Mouse (Mus musculus): ENCODE data around the gene Adam12.
A peak's percentile ranks its signal among the peaks of the same experiment; 100 is the strongest.

Adam12 gene

DNA sequence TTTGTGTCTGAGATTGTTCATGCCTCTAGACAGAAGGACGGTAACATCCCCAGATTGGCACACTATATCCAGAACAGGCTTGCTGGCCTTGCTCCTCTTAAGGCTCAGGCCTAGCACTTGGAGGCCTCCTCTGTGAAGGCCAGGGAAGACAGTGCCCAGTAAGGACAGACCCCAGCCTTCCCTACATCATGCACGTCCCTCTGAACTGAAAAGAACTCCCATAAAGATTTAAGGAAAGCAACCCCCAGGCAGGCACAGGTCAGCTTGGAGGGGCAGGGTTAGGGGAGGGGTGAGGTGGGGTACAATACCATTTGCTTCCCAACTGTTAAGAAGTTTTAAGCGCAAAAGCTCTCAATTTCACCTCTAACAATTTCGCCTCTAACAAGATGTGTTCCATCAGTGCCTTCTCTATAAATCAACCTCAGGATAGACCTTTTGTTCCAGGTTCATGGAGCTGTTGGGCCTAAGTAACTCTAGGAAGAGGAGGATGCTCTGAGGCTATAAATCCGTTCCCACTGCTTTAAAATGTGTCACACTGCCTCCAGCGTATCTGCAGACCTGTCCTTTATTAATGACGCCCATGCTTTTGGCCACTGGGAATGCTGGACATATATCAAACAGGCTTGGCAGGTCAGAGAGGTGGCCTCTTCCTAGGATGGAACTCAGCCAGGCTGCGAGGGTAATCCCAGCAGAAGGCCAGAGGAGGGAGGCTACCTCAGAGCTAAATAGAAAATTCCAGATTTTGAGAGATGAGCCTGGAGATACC, 150.5 kb downstream of the Adam12 start:
- no peak for DNase-seq (ENCODE audit: low read depth, low spot score)

DNA sequence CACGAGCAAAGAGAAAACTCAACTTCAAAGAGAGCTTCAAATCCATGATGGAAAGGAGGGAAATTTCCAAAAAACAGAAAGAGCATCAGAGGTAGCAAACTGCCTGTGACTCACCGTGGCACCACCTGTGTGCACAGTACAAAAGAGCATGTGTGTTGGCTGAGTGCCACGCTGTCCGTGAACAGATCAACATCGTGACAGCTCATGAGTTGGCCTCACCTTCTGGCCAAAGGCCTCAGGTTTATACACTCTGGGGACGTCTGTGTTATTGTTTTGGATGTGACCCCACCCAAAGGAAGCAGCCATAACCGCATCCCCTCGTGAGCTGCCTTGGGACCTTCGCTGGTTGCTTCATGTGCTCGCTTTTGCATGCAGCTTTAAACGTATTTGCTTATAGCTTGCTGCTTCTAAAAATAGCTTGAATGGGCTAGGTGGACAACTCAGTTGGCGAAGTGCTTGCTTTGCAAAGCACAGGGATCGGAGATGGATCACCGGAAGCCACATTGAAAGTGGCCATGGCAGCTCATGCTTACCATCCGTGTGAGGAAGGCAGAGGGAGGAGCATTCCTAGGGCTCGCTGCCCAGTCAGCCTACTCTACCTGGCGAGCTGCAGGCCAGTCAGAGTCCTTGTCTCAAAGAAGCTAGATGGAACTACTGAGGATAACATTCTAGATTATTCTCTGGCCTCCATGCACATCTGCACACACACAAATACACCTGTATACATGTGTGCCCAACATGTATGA, 151.8 kb downstream of the Adam12 start:
- DNase-seq (ENCODE audit: low read depth, low spot score), result no peak

DNA sequence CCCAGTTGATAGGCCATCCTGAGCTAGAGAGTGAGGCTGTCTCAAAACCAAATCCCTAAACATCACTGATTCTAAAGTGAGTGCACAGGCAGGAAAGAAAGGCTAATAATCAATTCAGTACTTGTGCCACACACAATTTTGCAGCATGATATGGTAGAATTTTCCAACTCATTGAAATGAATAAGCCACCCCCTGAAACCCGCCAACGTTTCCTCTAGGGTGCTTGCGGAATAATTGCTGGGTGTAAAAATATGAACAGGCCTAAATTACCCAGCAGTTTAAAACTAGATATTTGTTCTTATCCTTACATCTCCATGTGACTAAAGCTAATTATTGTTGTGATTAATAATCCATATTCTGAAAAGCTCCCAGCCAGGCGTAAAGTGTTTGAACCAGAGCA, 154.3 kb downstream of the Adam12 start:
- DNase-seq (ENCODE audit: low read depth, low spot score), result no peak

DNA sequence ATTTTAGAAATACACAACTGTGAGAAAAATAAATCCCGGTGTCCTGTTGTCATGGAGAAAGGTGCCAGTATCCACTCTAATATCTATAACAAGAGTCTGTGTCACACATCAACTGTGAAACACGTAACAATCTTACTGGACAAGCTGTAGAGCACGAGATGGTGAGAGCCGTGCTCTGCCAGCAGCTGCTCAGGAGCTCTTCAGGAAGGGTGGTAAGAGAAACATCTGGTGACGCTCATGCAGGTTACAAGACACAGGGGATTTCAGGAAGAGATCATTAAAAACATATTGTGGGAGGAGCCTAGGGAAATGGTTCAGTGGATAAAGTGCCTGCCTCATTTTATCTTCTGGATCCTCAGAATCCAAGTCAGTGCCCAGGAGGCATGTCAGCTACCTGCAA, 158.9 kb downstream of the Adam12 start:
- no peak for DNase-seq (ENCODE audit: low read depth, low spot score)

DNA sequence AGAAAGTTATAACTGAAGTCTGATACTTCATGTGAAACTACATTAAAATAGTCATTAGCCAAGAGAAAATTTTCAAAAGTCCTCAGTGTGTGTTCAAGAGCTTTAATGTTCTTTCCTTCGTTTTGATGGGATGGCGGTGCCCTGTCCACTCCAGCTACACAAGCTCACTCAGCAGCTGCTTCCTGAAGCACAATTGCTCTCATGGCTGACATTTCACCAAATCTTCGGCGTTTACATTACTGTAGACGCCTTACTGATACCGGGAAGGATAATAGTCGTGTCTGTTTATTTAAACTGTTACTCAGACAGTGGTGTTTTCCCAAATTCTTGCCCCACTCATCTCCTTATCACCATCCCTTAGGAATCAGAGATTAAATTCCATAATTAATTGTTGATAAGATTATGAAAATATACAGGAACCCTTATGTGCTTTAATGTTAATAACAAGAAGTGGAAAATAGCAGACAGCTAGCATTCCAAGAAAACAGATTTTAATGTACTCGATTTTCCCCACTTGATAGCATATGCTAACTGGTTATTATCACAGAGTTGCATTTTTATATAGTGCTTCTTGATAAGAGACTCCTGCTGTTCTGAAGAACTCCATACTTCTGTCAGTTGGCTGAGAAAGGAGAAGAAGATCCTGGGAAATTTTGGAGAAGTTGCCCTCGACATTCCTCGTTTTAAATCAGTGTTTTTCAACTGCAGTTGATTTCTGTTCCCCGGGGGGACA, 160.6 kb downstream of the Adam12 start:
- no peak for DNase-seq (ENCODE audit: low read depth, low spot score)

DNA sequence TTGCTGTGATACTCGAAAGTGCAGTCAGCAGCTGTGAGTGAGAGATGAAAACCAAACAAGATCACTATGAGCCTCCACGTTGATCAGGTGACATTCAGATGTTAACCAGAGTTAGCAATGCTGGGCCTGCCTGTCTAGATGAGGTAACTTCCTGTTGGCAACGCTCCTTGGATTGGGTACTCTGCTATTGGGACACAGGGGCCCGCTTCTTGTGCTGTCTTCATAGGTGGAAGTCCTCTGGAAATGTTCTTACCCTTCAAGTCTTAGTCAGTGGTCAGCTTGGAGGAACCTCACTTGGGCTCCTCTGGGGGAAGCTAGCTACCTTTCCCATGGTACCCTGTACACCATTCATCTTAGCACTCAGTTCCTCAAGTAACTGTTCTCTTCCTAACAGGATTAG, 169.3 kb downstream of the Adam12 start:
- DNase-seq (ENCODE audit: low read depth, low spot score), result no peak

DNA sequence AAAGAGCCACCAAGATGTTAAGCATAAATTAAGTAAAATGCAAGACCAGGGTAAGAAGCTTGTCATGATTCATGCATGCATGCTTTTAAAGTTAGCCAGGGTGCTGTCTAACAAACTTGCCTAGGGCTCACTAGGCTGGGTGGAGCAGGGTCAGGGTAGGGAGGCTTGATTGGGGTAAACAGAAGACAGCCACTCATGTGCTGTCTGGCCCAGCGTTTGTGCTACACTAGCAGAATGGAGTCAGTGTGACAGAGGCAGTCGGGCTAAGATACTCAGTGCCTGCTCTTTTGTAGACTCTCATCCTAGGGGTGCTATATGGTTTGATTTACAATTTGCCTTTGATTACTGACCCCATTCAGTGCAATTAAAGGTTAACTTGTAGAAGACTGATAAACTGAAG, 179.5 kb downstream of the Adam12 start:
- DNase-seq (ENCODE audit: low read depth, low spot score), result no peak

DNA sequence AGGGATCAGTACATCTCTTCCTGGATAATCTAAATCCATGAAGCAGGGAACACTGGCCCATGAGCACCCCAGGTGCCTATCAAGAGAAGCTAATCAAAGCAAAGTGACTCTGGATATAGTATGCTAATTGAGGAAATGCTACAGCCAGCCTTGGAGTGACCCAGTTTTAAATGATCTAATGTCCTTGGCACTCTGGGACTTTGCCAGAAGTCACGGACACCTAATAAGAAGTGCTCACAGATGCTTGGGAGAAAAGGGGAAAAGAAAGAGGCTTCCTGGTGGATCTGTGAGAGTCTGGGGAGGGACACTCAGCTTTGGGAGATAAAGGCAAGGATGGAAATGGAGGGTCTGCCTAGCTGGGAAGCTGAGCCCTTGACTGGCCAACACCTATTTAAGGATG, 181.6 kb downstream of the Adam12 start:
- no peak for DNase-seq (ENCODE audit: low read depth, low spot score)

DNA sequence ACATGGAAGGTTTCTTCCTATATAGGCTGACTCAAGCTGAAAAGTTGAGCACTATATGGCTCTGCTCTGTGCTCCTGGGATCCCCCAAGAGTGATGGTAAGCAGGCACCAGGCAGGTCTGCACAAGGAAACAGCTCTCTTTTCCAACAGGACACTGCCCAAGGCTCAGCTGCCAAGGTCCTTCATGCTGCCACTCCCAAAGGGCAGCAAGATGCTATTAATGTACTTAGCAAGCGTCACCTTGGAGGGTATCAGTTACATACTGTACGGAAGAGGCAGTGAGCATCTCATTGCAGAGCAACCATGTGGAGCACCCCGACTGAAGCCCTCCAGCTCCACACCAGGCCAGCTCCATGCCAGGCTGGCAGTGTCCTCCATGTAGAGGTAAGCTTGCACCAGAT, 185.6 kb downstream of the Adam12 start:
- no peak for DNase-seq (ENCODE audit: low read depth, low spot score)

DNA sequence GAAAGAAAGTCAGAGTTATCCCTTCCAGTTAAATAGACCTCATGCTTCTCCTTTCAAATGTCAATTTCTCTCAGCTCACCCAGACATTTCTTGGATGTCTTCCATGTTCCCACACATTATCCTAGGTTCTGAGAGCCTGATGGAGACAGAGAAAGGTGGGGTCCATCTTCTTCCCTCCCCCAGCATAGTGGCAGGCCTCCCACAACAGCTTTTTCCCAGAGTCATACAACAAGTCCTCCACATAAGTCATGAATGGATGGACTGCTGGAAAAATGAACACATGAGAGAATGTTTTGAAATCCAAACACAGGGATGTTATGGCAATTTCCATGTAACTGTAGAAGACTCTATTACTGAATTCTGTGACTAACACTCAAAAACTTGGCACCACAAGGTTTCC, 188.4 kb downstream of the Adam12 start:
- DNase-seq (ENCODE audit: low read depth, low spot score), result no peak

DNA sequence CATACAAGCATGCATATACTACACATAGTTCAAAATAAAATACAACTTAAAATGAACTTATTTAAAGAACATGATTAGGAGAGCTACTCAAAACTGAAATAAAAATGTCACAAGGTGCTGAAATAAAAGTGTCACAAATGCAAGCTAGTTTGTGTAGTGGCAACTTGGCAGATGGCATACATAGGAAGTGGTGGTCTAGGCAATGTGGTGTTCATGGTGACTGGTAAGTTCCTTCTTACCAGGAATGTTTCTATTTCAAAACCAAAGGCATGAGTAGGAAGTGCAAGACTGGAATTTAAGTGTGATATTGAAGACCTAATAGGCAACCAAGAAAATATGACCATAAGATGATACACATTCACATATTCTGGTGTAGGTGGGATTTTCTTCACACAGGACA, 189.3 kb downstream of the Adam12 start:
- DNase-seq (ENCODE audit: low read depth, low spot score), result no peak

DNA sequence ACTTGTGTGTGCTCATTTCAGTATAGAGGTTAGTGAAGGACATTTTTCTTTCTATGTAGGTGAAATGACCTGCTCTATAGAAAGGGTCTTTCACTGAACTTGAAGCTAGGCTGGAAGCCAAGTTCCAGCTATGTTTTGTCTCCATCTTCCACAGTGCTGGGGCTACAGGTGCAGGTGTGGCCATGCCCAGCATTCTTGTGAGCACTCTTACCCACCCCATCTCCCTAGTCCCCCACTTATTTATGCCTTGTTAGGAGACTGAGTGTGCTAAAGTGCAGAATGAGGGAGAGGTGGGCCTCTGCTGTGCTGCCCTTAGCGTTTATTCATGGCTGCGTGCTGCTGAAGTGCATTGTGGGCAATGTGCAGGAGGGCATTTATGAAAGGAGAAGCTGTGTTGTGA, 198.0 kb downstream of the Adam12 start:
- DNase-seq (ENCODE audit: low read depth, low spot score), result no peak

DNA sequence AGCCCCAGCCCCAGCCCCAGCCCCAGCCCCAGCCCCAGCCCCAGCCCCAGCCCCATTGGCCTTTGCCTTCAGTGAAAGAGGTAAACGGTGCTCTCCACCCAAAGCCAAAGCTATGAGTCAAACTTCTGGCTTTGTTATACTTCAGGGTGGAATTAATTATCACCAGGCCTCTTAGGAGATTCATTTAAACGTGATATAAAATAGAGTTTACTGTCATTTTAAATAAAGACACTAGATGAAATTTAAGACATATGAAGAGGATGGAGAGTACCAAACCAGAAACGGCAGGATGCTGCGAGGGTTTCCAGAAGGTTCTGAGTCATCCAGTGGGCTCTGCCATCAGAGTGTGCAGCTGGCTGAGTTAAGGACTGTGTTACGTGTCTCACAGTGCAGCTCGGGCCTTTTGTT, 199.0 kb downstream of the Adam12 start:
- DNase-seq (ENCODE audit: low read depth, low spot score), result no peak

DNA sequence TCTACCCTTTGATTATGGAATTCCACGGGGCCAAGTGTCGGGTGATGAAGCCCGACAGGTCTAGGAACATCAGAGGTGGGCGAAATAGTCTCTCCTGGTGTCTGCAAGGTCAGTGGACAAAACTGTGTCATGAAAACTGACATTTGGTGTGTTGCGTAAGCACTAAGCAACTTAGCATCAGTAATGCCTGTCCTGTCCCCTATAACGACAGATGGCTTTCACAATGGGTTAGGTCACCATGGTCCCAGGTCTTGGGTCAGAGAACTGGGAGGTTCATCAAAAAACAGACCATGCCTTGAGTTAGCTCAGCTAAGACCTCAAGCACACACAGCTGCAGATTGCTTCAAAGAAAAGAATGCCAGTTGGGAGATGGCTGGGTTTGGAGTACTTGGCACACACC, 200.2 kb downstream of the Adam12 start:
- DNase-seq (ENCODE audit: low read depth, low spot score), result no peak

DNA sequence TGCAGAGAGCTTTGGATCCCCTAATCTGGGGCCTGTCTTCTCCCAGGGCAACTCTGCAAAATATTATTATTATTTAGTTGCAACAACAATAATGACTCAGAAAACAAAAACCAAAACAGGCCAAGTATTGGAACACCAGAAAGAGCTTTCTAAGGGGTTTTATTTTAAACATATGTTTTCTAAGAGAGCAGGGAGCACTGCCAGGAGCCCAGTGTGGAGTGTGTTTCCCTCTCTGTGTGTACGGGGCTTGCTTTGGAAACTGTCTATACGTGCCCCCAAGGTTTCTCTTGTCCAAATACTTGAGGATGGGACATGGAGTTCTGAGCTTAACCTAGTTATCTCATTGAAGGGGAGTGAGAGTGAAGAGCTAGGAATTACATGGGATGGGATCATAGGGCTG, 200.7 kb downstream of the Adam12 start:
- DNase-seq (ENCODE audit: low read depth, low spot score), result no peak

DNA sequence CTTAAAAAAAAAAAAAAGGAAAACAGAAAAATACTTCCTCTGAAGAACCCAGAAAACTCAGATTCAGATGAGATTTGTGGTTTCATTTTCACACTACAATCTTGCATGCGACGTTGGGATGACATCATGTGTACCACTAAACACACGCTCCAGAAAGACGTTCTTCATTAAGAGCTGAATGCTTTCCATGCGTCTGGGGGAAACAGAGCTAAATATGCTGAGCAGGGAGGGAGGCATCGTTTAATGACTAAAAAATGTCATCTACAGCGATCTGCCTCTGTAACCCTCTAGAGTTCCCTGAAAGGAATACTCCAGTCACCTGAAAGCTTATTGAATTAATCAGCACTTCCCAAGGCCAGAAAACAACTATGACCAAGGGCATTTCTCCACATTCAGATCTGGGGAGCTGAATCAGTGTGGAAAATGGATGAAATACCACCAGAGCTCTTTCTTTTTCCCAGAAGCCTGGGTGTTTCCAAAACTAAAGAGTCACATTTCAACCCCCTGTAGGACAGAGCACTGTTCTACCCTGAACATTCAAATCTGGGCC, 203.6 kb downstream of the Adam12 start:
- DNase-seq (ENCODE audit: low read depth, low spot score), result no peak

DNA sequence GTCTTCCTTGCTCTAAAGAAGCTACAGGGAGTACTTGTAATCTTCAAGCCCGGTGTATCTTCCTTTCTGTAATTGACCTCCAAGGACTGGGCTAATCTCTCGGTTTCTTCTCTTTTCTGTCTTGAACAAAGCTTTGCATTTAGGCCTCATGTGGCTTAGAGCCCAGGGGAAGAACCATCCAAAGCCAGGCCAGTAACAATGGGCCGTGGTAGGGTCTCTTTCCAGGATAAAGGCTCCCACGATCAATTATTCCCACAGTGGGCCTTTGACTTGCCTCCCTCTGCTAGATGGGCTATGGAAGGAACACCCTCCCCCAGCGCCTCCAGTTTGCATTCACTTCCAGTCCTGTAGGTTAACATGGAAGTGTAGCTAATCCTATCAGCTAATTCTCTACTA, 204.9 kb downstream of the Adam12 start:
- no peak for DNase-seq (ENCODE audit: low read depth, low spot score)

DNA sequence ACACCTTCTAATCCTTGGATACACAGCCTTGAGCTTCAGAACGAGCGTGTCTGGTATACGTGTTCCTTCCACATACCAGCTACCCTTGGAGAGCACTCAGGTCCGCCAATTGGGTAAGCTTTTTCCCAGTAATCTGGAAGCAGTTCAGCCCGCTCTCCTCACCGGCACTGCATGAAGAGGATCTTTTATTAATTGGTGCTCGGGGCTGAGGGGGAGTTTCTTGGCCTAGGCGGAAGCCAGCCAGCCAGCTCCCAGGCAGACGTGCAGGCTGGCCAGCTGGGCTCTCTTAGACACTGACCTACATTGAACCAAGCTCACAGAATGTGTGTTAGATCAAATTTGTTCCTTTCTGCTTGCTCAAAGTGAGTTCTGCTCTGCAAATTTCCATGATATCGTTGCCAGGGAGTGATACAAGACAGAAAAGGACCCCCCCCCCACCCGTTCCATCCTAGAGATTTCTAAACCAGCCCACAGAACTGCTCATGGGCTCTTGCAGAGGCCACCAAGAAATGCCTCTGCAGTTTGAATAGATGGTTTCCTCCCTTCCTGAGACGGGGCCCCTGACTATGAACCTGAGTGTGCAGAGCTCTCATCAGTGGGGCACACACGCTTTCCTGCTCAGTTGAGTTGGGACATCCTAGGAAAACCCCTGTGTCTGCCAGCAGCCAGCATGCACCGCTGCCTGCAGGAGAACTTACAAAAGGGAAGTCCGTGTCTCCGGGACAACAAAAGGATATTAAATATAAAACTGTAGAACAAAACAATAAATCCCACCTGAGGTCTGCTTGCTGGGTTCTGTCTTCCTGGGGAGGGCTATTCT, 205.5 kb downstream of the Adam12 start:
- peak; percentile 11 for DNase-seq (ENCODE audit: low read depth, low spot score)

DNA sequence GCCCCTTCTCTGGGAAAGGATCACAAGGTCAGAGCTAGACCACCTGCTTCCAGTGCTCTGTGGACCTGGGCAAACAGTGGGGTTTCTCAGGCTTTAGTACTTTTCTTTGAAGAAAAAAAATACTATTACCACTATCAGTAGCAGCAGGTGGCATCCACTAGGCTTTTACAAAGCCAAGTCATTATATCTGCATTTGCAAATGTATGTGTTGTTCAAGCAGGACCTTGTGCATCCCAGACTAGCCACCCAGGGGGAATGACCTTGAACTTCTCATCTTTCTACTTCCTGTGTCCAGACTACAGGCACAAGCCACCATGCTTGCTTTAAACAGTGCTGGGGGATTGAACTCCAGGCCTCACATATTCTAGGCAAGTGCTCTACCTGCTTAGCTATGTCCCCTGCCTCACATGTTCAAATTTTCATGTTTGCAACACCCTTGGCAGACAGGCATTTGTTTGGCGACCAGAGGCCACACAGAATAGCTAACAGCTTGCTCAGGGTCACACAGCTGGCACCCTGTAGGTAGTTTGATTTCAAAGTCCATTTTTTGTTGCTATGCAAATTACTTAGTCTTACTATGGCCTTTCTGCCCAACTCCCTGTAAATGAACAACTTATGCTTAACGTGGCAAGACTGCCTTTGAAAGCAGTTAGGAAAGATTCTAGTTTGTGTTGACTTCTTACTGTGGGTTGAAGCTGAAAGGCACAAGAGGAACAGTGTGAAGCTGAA, 209.6 kb downstream of the Adam12 start:
- DNase-seq (ENCODE audit: low read depth, low spot score), result no peak

DNA sequence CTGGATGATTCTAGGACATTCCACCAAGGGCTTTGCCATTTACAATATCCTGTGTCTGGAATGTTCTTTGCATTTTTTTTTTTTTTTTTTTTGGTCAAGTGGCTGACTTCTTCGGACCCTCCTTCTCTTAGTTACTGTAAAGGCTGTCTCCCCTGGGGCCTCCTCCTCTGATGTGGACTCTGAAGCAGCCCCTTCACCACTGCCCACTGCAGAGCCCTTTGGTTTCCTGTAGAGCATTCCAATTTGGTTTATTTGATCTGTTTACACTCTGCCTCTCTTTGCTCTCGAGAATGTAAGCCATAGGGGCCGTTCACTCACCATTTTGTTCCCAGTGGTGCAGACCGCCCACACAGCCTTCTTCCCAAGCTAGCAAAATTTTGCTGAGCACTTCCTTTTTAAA, 216.7 kb downstream of the Adam12 start:
- no peak for DNase-seq (ENCODE audit: low read depth, low spot score)

DNA sequence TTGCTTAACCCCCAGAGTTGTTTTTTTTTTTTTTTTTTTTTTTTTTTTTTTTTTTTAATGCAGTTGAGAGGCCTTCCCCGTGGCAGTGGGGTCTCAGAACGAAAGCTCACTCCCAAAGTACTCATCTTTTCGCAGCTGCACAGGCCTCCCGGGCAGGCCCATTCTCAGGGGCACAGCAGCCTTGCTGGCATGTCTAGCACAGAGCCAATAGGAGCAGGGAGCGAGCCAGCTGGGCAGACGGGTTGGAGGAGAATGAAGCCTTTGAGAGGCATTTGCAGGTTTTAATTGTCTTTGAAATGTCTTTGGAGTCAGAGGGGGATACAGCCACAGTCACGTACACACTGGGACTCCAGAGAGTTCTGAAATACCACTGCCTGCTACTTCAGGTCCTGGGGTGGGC, 217.2 kb downstream of the Adam12 start:
- no peak for DNase-seq (ENCODE audit: low read depth, low spot score)

All from retina, postnatal 7 days (tissue).